Mouse (Mus musculus): ENCODE data around the gene Alkbh4. TPM values are rescaled to one million over a fixed set of nuclear protein-coding genes. Genes with fewer than 3 reads are reported as not detected.

The Alkbh4 gene
- total RNA-seq, 2 experiments from 2014 or later, result 5.3 to 18.2 TPM

DNA sequence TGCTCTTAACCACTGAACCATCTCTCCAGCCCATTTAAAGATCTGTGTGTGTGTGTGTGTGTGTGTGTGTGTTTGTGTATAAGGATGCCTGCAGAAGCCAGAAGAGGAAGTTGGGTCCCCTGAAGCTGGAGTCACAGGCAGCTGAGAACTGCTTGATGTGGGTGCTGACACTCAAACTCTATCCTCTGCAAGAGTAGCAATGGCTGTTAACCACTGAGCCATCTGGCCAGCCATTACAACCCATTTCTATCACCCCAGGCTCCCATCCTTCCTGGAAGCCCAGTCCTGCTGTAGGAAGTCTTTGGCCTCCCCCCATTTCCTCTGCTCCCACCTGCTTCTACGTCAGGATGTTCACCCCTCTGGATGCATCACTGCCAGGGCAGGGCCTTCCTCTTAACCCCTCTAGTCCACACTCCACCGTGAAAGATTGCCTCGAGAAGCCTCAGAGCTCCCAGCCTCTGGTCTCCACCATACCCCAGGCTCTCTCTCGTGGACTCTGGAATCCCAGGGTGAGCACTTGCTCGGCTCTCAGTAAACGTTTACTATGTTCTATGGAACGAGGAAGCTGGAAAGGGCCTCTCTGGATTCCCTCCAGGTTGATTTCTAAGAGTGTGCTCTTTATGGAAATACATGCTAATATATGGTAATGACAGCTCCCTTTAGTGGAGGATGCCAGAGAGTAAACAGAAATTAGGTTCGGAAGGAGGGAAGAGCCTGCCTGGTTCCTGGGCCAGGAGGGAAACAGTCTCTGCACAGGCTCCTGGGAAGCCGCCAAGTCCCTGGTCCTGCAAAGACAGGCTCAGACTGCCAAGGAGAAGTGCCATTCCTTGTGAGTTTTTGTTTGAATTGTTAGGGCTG lies 37.9 kb downstream of the Alkbh4 start:
- ATAC-seq (replicated peaks; ENCODE audit: poor library complexity, severe bottlenecking), result no peak; the same call in 1 of the 2 replicates

DNA sequence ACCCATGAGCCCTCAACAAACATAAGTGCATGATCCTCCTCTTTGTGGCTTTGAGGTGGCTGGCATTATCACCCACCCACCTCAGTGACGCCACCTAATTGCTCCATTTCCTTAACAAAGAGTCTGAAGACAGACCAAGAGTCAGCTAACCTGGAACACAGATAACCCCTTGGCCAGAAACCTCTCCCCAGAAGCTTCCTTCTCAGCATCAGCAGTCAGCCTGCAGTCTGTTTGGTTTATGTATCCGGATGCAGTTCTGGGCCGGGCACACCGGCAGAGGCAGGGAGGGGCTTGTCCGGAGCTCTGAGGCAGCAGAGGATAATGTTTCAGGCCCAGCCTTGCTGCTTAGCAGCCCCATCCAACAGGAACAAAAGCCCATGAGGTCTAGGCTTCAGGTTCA lies 43.6 kb downstream of the Alkbh4 start:
- ATAC-seq (replicated peaks; ENCODE audit: poor library complexity, severe bottlenecking), result peak; percentile 55

DNA sequence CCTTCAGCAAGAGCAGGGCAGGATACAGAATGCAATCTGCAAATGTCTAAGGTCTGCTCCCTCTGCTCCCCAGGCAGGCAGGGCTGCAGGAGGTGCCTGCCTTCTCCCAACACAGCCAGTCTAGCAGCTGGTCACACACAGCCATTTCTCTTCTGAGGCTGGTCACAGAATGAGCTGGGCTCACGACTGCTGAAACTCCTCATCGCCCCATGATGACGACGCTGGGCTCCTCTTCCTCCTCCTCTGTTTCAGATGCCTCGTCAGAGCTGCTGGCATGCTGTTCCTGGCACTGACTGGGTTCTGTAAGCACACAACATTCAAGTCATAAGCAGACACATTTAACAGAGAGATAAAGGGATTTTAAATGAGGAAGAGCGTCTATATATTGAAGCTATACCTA lies 45.3 kb downstream of the Alkbh4 start:
- no peak for ATAC-seq (replicated peaks; ENCODE audit: poor library complexity, severe bottlenecking)

DNA sequence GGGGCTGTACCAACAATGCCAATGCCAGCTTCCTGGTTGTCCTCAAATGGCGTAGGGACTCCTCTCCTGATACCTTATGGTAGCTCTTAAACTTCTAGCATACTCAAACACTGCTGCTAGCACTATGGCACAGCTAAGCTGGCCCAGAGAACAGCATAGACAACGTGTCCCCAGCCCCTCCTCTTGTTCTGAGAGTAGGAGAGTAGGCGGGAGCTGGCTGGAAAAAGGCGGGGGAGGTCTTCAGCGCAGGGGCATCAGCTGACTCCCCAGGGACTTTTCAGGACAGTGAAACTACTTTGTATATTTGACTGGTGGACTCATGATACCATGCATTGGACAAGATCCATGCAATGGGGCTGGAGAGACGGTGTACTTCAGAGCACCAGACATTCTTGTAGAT lies 46.1 kb downstream of the Alkbh4 start:
- ATAC-seq (replicated peaks; ENCODE audit: poor library complexity, severe bottlenecking), result no peak

DNA sequence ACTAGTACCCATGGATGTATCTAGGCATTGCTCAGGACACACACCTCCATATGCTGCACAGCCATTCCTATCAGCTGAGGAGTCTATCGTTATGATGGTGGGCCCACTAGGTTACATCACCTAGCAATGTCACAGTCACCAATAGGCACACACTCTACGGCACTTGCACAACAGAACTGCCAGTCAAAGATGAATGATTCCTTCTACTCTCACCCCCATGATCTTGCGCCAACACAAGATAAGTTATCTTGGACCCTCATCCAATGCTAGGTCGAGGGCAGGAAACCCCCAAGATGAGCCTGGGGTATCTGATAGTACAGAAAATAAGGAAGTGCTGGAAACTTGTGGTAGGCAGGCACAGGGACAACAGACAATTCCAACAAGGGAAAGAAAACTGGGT lies 46.9 kb downstream of the Alkbh4 start:
- peak; percentile 57 for ATAC-seq (replicated peaks; ENCODE audit: poor library complexity, severe bottlenecking)

DNA sequence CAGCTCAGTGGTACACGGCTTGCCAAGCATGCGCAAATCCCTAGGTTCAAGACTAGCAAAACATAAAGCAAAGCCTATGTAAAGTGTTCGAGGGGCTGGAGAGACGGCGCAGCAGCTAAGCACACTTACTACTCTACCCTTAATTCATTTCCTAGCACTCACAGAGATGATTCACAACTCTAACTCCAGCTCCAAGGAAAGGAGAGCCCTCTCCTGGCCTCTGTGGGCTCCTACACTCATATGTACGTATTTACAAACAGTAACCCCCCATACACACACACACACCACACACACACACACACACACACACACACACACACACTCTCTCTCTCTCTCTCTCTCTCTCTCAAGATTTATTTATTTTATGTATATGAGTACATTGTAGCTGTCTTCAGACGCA lies 47.8 kb downstream of the Alkbh4 start:
- ATAC-seq (replicated peaks; ENCODE audit: poor library complexity, severe bottlenecking), result no peak

DNA sequence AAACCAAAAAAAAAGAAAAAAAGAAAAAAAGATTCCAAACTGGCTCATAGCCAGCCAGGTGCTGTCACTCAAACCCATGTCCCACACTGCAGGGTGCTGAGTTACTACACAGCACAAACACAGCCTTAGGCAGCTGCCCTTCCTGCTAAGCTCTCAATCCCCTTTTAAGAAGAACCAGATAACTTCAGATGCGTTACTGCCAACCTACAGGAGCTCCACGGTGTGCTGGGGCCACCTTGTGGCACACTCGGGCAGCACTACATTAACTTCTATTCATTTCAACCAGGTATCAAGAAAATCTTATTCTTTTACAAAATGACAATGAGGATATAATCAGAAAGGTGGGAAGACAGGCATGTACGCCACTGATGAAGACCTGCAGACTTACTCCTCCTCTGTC lies 50.8 kb downstream of the Alkbh4 start:
- ATAC-seq (replicated peaks; ENCODE audit: poor library complexity, severe bottlenecking), result peak; percentile 66

Other genes starting within 250 kb of the Alkbh4 start
- gene Hspb1, start 248.2 kb upstream of the Alkbh4 start, total RNA-seq (2014; fragmentation: Nextera tagmentation), result not detected in 2 replicates
- not detected in 2 replicates for gene Hspb1, start 248.2 kb upstream of the Alkbh4 start, total RNA-seq (2017)
- gene Ywhag, start 201.5 kb upstream of the Alkbh4 start, total RNA-seq (2014; fragmentation: Nextera tagmentation), result 97.2 and 120 TPM in 2 replicates
- 92.2 and 107 TPM in 2 replicates for gene Ywhag, start 201.5 kb upstream of the Alkbh4 start, total RNA-seq (2017)
- gene Ssc4d, start 161.6 kb upstream of the Alkbh4 start, total RNA-seq (2014; fragmentation: Nextera tagmentation), result 1.8 and 5.0 TPM in 2 replicates
- 0.90 TPM in 1 of 2 replicates, not detected in the other for gene Ssc4d, start 161.6 kb upstream of the Alkbh4 start, total RNA-seq (2017)
- gene Zp3, start 156.0 kb upstream of the Alkbh4 start, total RNA-seq (2014; fragmentation: Nextera tagmentation), result not detected in 2 replicates
- not detected in 2 replicates for gene Zp3, start 156.0 kb upstream of the Alkbh4 start, total RNA-seq (2017)
- gene Dtx2, start 141.3 kb upstream of the Alkbh4 start, total RNA-seq (2014; fragmentation: Nextera tagmentation), result 17.1 and 20.2 TPM in 2 replicates
- 6.4 and 8.1 TPM in 2 replicates for gene Dtx2, start 141.3 kb upstream of the Alkbh4 start, total RNA-seq (2017)
- gene Upk3b, start 97.7 kb upstream of the Alkbh4 start, total RNA-seq (2014; fragmentation: Nextera tagmentation), result not detected in 2 replicates
- gene Upk3b, start 97.7 kb upstream of the Alkbh4 start, total RNA-seq (2017), result 0.04 TPM in 1 of 2 replicates, not detected in the other
- 5.6 TPM in 1 of 2 replicates, not detected in the other for gene Upk3bl, start 81.7 kb upstream of the Alkbh4 start, total RNA-seq (2014; fragmentation: Nextera tagmentation)
- gene Upk3bl, start 81.7 kb upstream of the Alkbh4 start, total RNA-seq (2017), result 1.7 TPM in 1 of 2 replicates, not detected in the other
- 43.2 and 82.3 TPM in 2 replicates for gene Rasa4, start 52.2 kb upstream of the Alkbh4 start, total RNA-seq (2014; fragmentation: Nextera tagmentation)
- 24.8 and 25.0 TPM in 2 replicates for gene Rasa4, start 52.2 kb upstream of the Alkbh4 start, total RNA-seq (2017)
- gene Polr2j, start 19.5 kb upstream of the Alkbh4 start, total RNA-seq (2014; fragmentation: Nextera tagmentation), result 156 and 159 TPM in 2 replicates
- gene Polr2j, start 19.5 kb upstream of the Alkbh4 start, total RNA-seq (2017), result 125 and 128 TPM in 2 replicates
- 31.5 and 33.0 TPM in 2 replicates for gene Lrwd1, start 72 bp upstream of the Alkbh4 start, total RNA-seq (2014; fragmentation: Nextera tagmentation)
- gene Lrwd1, start 72 bp upstream of the Alkbh4 start, total RNA-seq (2017), result 46.3 and 70.4 TPM in 2 replicates
- 24.7 and 38.2 TPM in 2 replicates for gene Orai2, start 34.6 kb downstream of the Alkbh4 start, total RNA-seq (2014; fragmentation: Nextera tagmentation)
- gene Orai2, start 34.6 kb downstream of the Alkbh4 start, total RNA-seq (2017), result 26.6 and 29.0 TPM in 2 replicates
- gene Prkrip1, start 62.8 kb downstream of the Alkbh4 start, total RNA-seq (2014; fragmentation: Nextera tagmentation), result 32.2 and 42.1 TPM in 2 replicates
- 45.2 and 89.4 TPM in 2 replicates for gene Prkrip1, start 62.8 kb downstream of the Alkbh4 start, total RNA-seq (2017)
- 32.9 and 67.0 TPM in 2 replicates for gene Sh2b2, start 110.4 kb downstream of the Alkbh4 start, total RNA-seq (2014; fragmentation: Nextera tagmentation)
- gene Sh2b2, start 110.4 kb downstream of the Alkbh4 start, total RNA-seq (2017), result 10.9 and 13.9 TPM in 2 replicates